Mouse (Mus musculus): ENCODE results near the gene Mybphl. TPM values are rescaled to one million over a fixed set of nuclear protein-coding genes. Genes with fewer than 3 reads are reported as not detected.

Gene Mybphl
- polyA plus RNA-seq, 1 experiment from 2014 or later = 0.12 TPM

DNA sequence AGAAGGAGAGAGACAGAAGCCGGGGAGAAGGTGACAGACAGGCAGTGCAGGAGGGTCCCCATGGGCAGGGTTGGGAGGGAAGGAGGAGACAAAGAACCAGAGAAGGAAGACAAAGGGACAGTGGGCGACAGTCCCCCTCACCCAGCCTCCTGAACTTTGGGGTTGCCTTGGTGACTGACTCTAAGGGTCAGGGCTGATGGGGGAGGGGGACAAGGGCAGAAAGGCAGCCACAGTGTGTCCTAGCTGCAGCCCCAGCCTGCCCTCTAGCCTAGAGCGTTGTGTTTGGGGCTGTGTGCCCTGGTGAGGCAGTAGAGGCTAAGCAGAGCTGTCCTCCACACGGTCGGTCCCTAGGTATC, 45.6 kb downstream of the Mybphl start:
- no peaks in the 10 kb centered on the region for H3K27me3 ChIP-seq
- 21% methylated on average over 5 of the region's 5 CpGs for WGBS
- peak overlapping the region; percentile 41; the same call in 1 of the 2 replicates for H3K4me2 ChIP-seq (replicated peaks)
- 0 out of 2 replicates have a peak, but pooled peaks cover 13% of the 10 kb centered on the region for H3K9me3 ChIP-seq (replicated peaks)
- H3K4me1 ChIP-seq = peaks cover 44% of the 10 kb centered on the region
- peaks cover 25% of the 10 kb centered on the region for H3K36me3 ChIP-seq
- ATAC-seq (ENCODE audit: insufficient number of reproducible peaks, low FRiP score, low TSS enrichment, low read depth) = no peak
- no peak overlapping the region for H3K9ac ChIP-seq
- no peak overlapping the region for H3K27ac ChIP-seq (replicated peaks)
- H3K4me3 ChIP-seq (replicated peaks) = 0 out of 2 replicates have a peak overlapping the region, but pooled peaks have one; percentile 1

DNA sequence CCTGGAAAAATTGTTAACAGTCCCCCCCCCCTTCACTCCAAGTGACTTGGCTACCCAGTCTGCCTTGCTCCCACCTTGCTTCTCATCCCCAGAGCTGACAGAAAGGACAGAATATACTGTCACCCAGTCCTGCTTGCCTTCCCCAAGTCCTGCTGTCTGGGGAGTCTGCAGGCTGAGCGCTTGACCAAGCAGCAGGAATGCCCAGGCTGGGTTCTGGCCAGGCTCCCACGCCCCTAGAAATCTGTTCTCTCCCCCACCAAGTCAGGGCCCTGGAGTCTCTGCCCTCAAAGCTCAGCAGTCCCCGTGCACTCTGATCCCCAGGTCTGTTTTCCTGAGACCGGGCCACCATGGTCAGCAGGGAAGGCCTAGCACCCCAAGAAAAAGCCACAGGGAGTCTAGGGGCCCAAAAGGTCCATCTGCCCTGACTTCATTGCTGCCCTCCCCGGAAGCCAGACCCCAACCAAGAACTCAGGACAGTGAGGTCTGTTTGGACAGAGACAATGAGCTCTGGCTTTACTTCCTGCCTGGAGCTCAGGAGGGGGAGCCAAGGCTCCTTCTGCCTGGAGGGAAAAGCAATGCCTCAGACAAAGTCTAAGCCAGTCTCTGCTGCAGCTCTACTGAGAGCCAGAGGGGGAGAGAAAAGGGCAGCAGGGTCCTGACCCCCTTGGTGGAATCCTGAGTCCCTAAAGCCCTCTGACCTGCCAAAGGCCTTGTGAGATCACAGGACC, 46.5 kb downstream of the Mybphl start:
- Histone ChIP-seq H3K4me3 (replicated peaks) (peak overlapping the region; percentile 22), H3K9me3 (replicated peaks) (0 out of 2 replicates have a peak, but pooled peaks cover 13% of the 10 kb centered on the region), H3K36me3 (peaks cover 25% of the 10 kb centered on the region), H3K4me2 (replicated peaks) (peak overlapping the region; percentile 41), H3K9ac (peak overlapping the region; percentile 21; the same call in 1 of the 2 replicates), H3K4me1 (peaks cover 41% of the 10 kb centered on the region), H3K27me3 (peaks cover 2% of the 10 kb centered on the region; the same call in 1 of the 2 replicates), H3K27ac (replicated peaks) (no peak overlapping the region; the same call in 1 of the 2 replicates)
- 38% methylated on average over 5 of the region's 5 CpGs for WGBS
- no peak for ATAC-seq (ENCODE audit: insufficient number of reproducible peaks, low FRiP score, low TSS enrichment, low read depth)

DNA sequence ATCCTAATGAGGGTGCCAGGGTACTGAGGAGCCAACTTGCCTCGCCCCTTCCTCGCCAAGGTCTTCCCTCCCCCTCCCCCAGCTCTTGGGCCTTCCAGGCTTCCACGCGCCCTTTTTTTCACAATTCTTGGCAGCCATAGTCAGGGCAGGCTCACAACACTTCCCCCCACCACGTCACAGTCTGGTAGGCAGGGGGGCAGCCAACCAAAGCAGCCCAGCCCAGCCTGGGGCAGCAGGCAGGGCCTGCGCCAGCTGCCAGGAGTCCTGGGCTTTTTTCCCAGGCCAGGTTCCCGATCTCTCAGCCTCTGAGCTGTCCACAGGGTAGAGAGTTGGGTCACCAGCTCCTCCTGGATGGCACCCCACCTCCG, 47.0 kb downstream of the Mybphl start:
- peaks cover 7% of the 10 kb centered on the region; the same call in 1 of the 2 replicates for H3K27me3 ChIP-seq
- H3K9ac ChIP-seq = peak overlapping the region; percentile 21

GRCm38 (mm10) chr3:108413634-108414360, 49.1 kb downstream of the Mybphl start:
- peaks cover 20% of the 10 kb centered on the region for H3K36me3 ChIP-seq
- H3K4me3 ChIP-seq (replicated peaks) = no peak overlapping the region
- no peak overlapping the region for H3K4me2 ChIP-seq (replicated peaks)
- 0 out of 2 replicates have a peak, but pooled peaks cover 13% of the 10 kb centered on the region for H3K9me3 ChIP-seq (replicated peaks)
- H3K27me3 ChIP-seq = peaks cover 8% of the 10 kb centered on the region; the same call in 1 of the 2 replicates
- WGBS = 96% methylated on average over 35 of the region's 35 CpGs
- H3K4me1 ChIP-seq = peaks cover 34% of the 10 kb centered on the region
- no peak overlapping the region for H3K9ac ChIP-seq
- H3K27ac ChIP-seq (replicated peaks) = no peak overlapping the region
- ATAC-seq (ENCODE audit: insufficient number of reproducible peaks, low FRiP score, low TSS enrichment, low read depth) = no peak

More for the DNA sequence above, 47.0 kb downstream of the Mybphl start:
- H3K9me3 ChIP-seq (replicated peaks) = 0 out of 2 replicates have a peak, but pooled peaks cover 13% of the 10 kb centered on the region
- 50% methylated on average over 8 of the region's 8 CpGs for WGBS
- peaks cover 35% of the 10 kb centered on the region for H3K4me1 ChIP-seq
- H3K4me2 ChIP-seq (replicated peaks) = peak overlapping the region; percentile 41
- no peak overlapping the region; the same call in 1 of the 2 replicates for H3K27ac ChIP-seq (replicated peaks)
- peak overlapping the region; percentile 22 for H3K4me3 ChIP-seq (replicated peaks)
- no peak for ATAC-seq (ENCODE audit: insufficient number of reproducible peaks, low FRiP score, low TSS enrichment, low read depth)
- peaks cover 23% of the 10 kb centered on the region for H3K36me3 ChIP-seq

- Histone ChIP-seq H3K9me3 (replicated peaks) (0 out of 2 replicates have a peak, but pooled peaks cover 13% of the 10 kb centered on the region), H3K4me2 (replicated peaks) (peak within 1 kb of the TSS; percentile 98), H3K27me3 (peaks cover 8% of the 10 kb centered on the region; the same call in 1 of the 2 replicates), H3K36me3 (peaks cover 20% of the 10 kb centered on the region), H3K9ac (peak within 1 kb of the TSS; percentile 62), H3K4me1 (peaks cover 30% of the 10 kb centered on the region), H3K4me3 (replicated peaks) (peak within 1 kb of the TSS; percentile 70), H3K27ac (replicated peaks) (peak within 1 kb of the TSS; percentile 49)
- no peak for ATAC-seq (ENCODE audit: insufficient number of reproducible peaks, low FRiP score, low TSS enrichment, low read depth)
- WGBS = 5% methylated on average over 62 of the region's 67 CpGs
Measured at GRCm38 (mm10) chr3:108414857-108415830, 50.4 kb downstream of the Mybphl start, which contains the start of gene Celsr2. Celsr2 (minus strand) TSS chr3:108415552.

DNA sequence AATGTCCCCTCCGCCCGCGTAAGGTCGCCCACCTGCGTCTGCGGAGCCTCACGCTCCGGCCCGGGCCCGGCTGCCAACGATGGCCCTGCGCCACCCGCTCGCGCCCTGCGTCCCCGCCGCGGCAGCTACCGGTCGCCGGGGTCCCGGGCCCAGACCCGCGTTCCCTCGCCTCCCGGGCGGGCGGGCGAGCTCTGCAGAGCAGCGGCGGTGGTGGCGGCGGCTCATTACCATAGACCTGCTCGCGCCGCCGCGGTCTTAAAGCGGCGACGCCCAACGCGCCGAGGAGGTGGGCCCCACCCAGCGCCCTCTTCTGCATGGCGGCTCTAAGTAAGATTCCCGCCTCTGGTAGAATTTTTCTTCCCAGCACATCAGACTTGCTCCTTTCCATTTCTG, 51.1 kb downstream of the Mybphl start:
- peak overlapping the region; percentile 98 for H3K4me2 ChIP-seq (replicated peaks)
- 0 out of 2 replicates have a peak, but pooled peaks cover 13% of the 10 kb centered on the region for H3K9me3 ChIP-seq (replicated peaks)
- H3K27ac ChIP-seq (replicated peaks) = peak overlapping the region; percentile 49
- ATAC-seq (ENCODE audit: insufficient number of reproducible peaks, low FRiP score, low TSS enrichment, low read depth) = peak; percentile 84
- H3K4me1 ChIP-seq = peaks cover 23% of the 10 kb centered on the region
- H3K27me3 ChIP-seq = peaks cover 8% of the 10 kb centered on the region; the same call in 1 of the 2 replicates
- WGBS = under 1% methylated on average over 48 of the region's 48 CpGs
- H3K36me3 ChIP-seq = peaks cover 20% of the 10 kb centered on the region
- peak overlapping the region; percentile 62 for H3K9ac ChIP-seq
- peak overlapping the region; percentile 70 for H3K4me3 ChIP-seq (replicated peaks)

DNA sequence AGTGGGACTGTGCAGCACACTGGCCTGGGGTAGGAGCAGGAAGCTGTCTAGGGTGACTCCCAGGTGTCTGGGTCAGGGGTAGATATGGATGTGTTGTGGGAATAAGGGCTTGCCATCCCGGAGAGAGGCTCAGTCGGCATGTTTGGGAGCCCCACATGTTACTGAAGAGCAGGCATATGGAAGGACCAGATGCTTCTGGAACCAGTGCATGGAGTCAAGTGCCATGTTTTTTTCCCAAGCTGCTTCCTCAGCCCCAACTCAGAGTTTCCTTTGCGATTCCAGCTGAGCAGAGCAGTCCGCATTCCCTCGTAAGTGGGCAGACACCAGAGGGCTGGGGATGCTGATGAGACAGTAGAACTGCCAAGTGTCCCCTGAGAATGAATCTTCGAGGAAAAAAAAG, 58.3 kb downstream of the Mybphl start:
- H3K9ac ChIP-seq = no peak overlapping the region
- 29% methylated on average over 6 of the region's 6 CpGs for WGBS
- peaks cover 27% of the 10 kb centered on the region for H3K36me3 ChIP-seq
- peaks cover 33% of the 10 kb centered on the region for H3K4me1 ChIP-seq
- no peak for ATAC-seq (ENCODE audit: insufficient number of reproducible peaks, low FRiP score, low TSS enrichment, low read depth)
- peak overlapping the region; percentile 73; the same call in 1 of the 2 replicates for H3K27ac ChIP-seq (replicated peaks)
- no peak overlapping the region for H3K4me2 ChIP-seq (replicated peaks)
- H3K27me3 ChIP-seq = no peaks in the 10 kb centered on the region
- H3K9me3 ChIP-seq (replicated peaks) = no peaks in the 10 kb centered on the region
- H3K4me3 ChIP-seq (replicated peaks) = no peak overlapping the region

GRCm38 (mm10) chr3:108423844-108424801, 59.4 kb downstream of the Mybphl start:
- WGBS = 13% methylated on average over 11 of the region's 11 CpGs

GRCm38 (mm10) chr3:108424944-108425623, 60.4 kb downstream of the Mybphl start:
- H3K4me2 ChIP-seq (replicated peaks) = no peak overlapping the region
- H3K27me3 ChIP-seq = no peaks in the 10 kb centered on the region
- ATAC-seq (ENCODE audit: insufficient number of reproducible peaks, low FRiP score, low TSS enrichment, low read depth) = no peak
- H3K4me1 ChIP-seq = peaks cover 33% of the 10 kb centered on the region
- H3K4me3 ChIP-seq (replicated peaks) = no peak overlapping the region
- H3K9me3 ChIP-seq (replicated peaks) = no peaks in the 10 kb centered on the region
- 60% methylated on average over 7 of the region's 7 CpGs for WGBS
- no peak overlapping the region for H3K9ac ChIP-seq
- H3K27ac ChIP-seq (replicated peaks) = peak overlapping the region; percentile 77
- H3K36me3 ChIP-seq = peaks cover 48% of the 10 kb centered on the region

More at GRCm38 (mm10) chr3:108423844-108424801, 59.4 kb downstream of the Mybphl start:
- Histone ChIP-seq H3K9me3 (replicated peaks) (no peaks in the 10 kb centered on the region), H3K27me3 (no peaks in the 10 kb centered on the region), H3K9ac (no peak overlapping the region), H3K36me3 (peaks cover 39% of the 10 kb centered on the region), H3K27ac (replicated peaks) (peak overlapping the region; percentile 77), H3K4me2 (replicated peaks) (peak overlapping the region; percentile 44), H3K4me1 (peaks cover 33% of the 10 kb centered on the region), H3K4me3 (replicated peaks) (0 out of 2 replicates have a peak overlapping the region, but pooled peaks have one; percentile 16)
- ATAC-seq (ENCODE audit: insufficient number of reproducible peaks, low FRiP score, low TSS enrichment, low read depth) = peak; percentile 75
